Mouse (Mus musculus) C2C12 (cell line): ENCODE data around the gene Trmt1l.

ENCODE experiments used
- CTCF ChIP-seq: IDR thresholded peaks from one replicate; pipeline ENCODE4 v1.5.1; 2011; ENCODE audit not compliant: control insufficient read depth, insufficient read depth, insufficient read length
- MAX ChIP-seq: IDR thresholded peaks from one replicate; pipeline ENCODE4 v1.6.1; 2011; ENCODE audit warnings: mild to moderate bottlenecking, control low read depth
- MYOD1 ChIP-seq: IDR thresholded peaks from one replicate; pipeline ENCODE4 v1.6.1; 2011; ENCODE audit warnings: low read depth; ENCODE audit not compliant: control insufficient read depth, insufficient read length
- USF1 ChIP-seq: IDR thresholded peaks from one replicate; pipeline ENCODE4 v1.6.1; 2011; ENCODE audit warnings: low read depth, mild to moderate bottlenecking, control low read depth, moderate library complexity

GRCm38 (mm10) chr1:151457087-151457486 lies 28.7 kb downstream of the Trmt1l start:
- TF ChIP-seq USF1 (no peak), CTCF (no peak), MYOD1 (no peak), MAX (no peak)
